Mouse (Mus musculus) embryo, embryonic 10.5 days (tissue): ENCODE results near the gene Gtf3c4.

Source experiments
- DNase-seq: peaks from one replicate; pipeline ENCODE4 v3.0.0-alpha.2; 2015; ENCODE audit warnings: low spot score

The Gtf3c4 gene

DNA sequence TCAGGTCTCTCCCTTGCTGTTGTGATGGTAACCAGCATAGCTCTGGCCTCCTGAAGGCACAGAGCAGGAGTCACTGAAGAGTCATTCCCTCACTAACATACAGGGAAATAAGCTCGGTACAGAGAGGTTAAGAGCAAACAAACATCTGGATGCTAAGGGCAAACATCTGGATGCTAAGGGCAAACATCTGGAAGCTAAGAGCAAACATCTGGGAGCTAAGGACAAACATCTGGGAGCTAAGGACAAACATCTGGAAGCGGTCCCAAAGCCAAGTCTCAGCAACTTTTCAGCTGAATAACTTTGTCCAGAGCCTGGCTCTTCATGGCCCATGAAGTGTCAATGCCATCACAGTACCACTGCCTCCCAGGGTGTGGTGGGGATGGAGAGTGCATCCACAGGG, 40.6 kb downstream of the Gtf3c4 start:
- DNase-seq, result peak; percentile 28

DNA sequence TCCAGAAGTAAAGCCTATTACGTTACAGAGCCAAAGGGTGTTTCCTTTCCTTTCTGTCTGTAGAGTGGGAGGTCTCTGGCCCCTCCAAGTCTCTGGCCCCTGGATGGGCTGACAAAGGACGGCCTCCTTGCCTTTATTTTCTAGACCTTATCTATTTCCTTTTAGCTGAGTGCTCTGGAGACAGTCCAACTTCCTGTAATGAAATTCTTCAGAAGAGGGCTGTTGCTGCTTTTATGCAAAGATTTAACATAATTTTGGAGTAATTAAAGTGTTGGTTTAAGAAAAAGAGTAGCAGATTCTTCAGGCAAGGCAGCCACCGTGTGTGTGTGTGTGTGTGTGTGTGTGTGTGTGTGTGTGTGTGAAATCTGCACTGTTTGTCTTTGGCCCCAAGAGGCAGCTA, 41.8 kb downstream of the Gtf3c4 start:
- no peak for DNase-seq

- DNase-seq, result no peak
Measured at GRCm38 (mm10) chr2:28797490-28798106, 42.6 kb downstream of the Gtf3c4 start.

- DNase-seq, result no peak
Measured at GRCm38 (mm10) chr2:28796298-28796697, 43.9 kb downstream of the Gtf3c4 start.

- no peak for DNase-seq
Measured at GRCm38 (mm10) chr2:28794623-28795022, 45.5 kb downstream of the Gtf3c4 start.

- DNase-seq, result peak; percentile 90
Measured at GRCm38 (mm10) chr2:28792931-28793610, 47.1 kb downstream of the Gtf3c4 start.

DNA sequence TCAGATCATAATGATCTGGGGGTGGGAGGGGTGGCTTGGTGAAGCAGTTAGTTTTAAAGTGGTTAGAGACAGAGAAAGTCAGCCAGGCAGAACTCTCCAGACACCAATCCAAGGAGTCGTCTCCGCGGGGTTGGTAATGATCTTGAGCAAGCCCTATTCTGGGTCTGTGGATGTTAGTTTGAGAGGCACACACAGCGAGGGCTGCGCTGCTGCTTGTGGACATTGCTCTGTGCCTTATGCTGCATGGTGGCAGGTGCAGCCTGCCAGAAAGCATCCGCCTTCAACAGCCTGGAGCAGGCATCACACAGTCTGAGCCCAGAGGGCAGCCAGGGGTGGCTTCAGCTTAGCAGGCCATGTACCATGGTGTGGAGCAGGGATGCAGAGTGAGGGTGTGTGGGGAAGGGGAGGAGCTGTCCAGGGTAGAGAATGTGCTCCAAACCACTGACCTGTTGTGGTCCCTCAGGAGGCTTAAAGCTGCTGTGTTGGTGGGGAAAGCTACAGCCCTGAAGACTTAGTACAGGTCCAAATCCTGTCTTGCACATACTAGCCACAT, 53.0 kb downstream of the Gtf3c4 start:
- DNase-seq, result no peak

DNA sequence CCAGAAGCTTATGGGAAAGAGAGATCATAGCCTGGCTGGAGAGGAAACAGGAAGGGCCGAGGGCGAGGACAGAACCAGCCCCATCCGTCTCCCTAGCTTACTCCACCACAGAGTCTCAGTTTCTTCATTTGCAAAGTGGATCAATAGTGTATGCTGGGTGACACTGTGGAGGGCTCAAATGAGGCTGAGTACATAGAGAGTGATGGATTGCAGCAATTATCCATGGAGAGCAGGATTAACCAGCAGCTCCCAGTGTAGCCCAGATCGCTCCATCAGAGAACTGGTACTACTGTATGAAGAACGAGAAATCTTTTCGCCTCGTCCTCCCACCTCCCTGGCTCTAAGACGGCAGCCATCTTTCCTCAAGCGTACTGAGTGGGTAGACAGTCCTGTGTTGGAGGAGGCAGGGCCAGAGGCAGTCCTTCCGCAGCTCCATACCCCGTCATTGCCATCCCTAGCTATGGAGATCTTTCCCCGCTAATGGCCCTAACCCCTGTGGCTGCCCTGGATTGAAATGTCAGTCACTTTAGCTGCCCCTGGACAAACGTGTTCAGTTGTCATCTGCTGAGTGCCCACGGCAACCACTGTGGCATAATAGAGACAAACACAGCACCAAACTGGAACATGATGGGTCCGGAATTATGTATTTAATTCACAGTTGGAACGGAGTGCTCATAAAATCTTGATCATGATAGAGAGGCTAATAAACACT, 53.6 kb downstream of the Gtf3c4 start:
- DNase-seq, result no peak

DNA sequence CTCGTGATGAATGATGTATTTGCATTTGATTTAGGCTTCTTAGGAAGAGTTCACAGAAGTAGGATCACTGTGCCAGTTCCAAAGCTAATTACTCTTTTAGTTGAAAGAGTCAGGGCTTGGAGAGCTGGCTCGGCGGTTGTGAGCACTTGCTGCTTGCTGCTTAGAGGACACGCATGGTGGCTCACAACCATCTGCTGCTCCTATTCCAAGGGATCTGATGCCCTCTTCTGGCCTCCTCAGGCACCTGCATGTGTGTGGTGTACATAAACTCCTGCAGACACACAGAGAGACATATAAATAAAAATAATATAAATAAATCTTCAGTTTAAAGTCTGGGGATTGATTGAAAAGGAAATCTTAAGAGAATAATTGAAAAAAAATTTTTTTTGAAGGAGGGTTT, 58.9 kb downstream of the Gtf3c4 start:
- DNase-seq, result no peak

DNA sequence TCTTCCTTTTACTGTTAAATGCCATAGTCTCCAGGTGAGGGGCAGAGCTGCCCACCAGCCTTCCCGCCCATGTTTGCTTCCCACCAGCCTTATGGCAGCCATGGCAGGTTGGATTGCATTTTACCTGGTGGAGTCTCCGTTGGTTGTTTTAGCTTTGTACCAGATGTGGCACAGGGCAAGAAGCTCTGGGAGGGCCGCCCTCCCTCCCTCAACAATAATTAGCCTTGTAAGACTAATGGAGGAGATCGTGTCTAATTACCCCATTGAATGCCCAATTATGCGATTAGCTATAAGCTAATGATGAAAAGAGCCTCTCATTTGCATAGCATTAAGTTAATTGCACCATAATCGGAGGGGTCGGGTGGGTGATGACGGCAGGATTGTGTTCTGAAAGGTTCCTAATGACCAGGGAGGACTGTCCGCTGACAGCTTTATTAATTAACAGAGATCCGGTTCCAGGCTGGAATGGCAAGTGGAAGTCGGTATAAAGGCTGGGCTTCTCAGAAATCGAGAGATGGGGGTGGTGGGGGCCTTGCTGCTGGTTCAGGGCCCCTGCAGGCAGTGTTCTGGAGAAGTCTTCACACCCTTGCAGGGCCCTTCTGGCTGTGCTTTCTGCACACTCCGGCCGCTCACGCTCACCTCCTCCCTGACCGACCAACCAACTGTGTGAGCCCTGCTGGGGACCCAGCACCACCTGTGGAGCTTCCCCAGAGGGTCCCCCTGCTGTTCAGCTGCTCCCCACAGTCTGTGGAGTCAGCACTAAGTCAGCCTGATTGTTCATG, 60.0 kb downstream of the Gtf3c4 start:
- no peak for DNase-seq

DNA sequence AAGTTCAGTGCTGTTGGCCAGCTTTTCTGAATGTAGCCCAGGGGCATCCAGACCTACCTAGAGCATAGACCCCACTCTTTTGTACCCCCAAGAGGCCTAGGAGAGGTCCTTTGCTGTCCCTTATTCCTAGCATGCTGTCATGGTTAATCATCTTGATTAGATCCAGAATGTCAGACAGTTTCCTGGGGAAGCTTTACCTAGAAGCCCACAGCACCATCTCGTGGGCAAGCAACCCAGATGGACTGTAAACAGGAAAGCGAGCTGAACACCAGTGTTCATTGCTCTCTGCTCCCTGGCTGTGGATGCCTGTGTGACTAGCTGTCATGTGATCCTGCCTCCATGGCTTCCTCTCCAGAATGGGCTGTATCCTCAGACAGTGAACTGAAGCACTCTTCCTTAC, 63.4 kb downstream of the Gtf3c4 start:
- DNase-seq, result no peak

DNA sequence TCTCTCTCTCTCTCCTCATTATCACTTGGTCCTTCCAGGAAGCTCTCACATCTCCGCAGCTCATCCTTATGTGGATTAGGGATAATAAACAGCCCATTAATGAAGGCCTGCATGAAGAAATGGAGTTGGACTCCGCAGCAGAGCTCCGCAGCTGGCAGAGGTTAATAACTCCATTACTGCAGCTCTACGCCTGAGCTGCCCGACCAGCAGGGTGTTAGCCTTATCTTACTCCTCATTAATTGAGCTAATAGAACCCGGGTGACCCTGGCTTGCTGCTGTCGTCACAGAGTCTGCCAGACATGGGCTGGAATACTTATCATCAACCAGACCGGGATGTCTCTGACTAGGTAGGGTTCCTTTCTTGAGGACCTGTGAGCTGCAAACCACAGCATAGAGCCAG, 66.1 kb downstream of the Gtf3c4 start:
- no peak for DNase-seq
